Mouse (Mus musculus) ES-E14 (cell line): ENCODE data around the gene Tuba4a.

Experiments used
- CHD2 ChIP-seq: IDR thresholded peaks from 2 replicates; pipeline ENCODE4 v1.6.1; 2014; ENCODE audit warnings: mild to moderate bottlenecking, low read depth, low read length, inconsistent platforms
- HCFC1 ChIP-seq: IDR thresholded peaks from 2 replicates; pipeline ENCODE4 v1.6.1; 2012; ENCODE audit warnings: low read length, inconsistent platforms, borderline replicate concordance; ENCODE audit not compliant: insufficient read depth
- MAFK ChIP-seq: IDR thresholded peaks from 2 replicates; pipeline ENCODE4 v1.6.1; 2014; ENCODE audit warnings: mild to moderate bottlenecking, low read depth, low read length, inconsistent platforms; ENCODE audit not compliant: insufficient read depth
- ZC3H11A ChIP-seq: IDR thresholded peaks from 2 replicates; pipeline ENCODE4 v1.6.1; 2012; ENCODE audit warnings: low read depth, mild to moderate bottlenecking, inconsistent platforms, low read length, borderline replicate concordance

DNA sequence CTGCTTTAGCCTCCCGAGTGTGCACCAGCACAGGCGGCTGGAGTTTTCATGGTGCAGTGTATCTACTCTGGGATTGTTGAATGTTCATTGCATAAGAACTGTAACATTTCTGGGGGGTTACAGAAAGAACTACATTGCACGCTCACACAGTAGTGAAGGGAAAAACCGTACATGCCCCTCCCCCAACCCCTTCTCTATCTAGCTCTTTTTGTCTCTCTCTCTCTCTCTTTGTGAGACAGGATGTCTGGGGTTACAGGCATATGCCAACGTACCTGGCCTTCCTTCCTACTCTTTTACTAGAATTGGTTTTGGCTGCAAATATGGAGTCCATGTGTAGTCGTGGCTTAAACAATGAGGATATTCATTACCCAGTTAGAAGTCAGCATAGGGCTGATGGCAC is 3.3 kb upstream of the Tuba4a start:
- TF ChIP-seq MAFK = no peak
- TF ChIP-seq ZC3H11A = no peak
- no peak for TF ChIP-seq HCFC1
- no peak for TF ChIP-seq CHD2
